Mouse (Mus musculus) intestine, embryonic 15.5 days (tissue): Measurements from ENCODE around the gene Dnajc5g. TPM values are rescaled to one million over a fixed set of nuclear protein-coding genes. Genes with fewer than 3 reads are reported as not detected.

Experiments
- ATAC-seq: fragments of 200-750 bp; cut with Nextera tagmentation; 2 replicates; pipeline ENCODE4 v1.8.0; 2017; ENCODE audit warnings: moderate TSS enrichment, moderate library complexity
- H3K27ac ChIP-seq: fragments of 300-500 bp; sonication (generic); 2 replicates; pipeline ENCODE4 v1.5.1; 2015; ENCODE audit warnings: mild to moderate bottlenecking, inconsistent platforms
- H3K27me3 ChIP-seq: fragments of 300-500 bp; sonication (generic); replicated peaks from 2 replicates; pipeline ENCODE4 v1.6.1; 2015; ENCODE audit warnings: inconsistent platforms
- H3K36me3 ChIP-seq: fragments of 300-500 bp; sonication (generic); 2 replicates; pipeline ENCODE4 v1.6.1; 2015; ENCODE audit warnings: inconsistent platforms
- H3K4me1 ChIP-seq: fragments of 300-500 bp; sonication (generic); replicated peaks from 2 replicates; pipeline ENCODE4 v1.6.1; 2015; ENCODE audit warnings: inconsistent platforms
- H3K4me2 ChIP-seq: fragments of 300-500 bp; sonication (generic); replicated peaks from 2 replicates; pipeline ENCODE4 v1.6.1; 2015; ENCODE audit warnings: mild to moderate bottlenecking, inconsistent platforms
- H3K4me3 ChIP-seq: fragments of 300-500 bp; sonication (generic); replicated peaks from 2 replicates; pipeline ENCODE4 v1.5.1; 2015; ENCODE audit warnings: inconsistent platforms
- H3K9ac ChIP-seq: fragments of 300-500 bp; sonication (generic); 2 replicates; pipeline ENCODE4 v1.6.1; 2015; ENCODE audit warnings: inconsistent platforms
- H3K9me3 ChIP-seq: fragments of 300-500 bp; sonication (generic); 2 replicates; pipeline ENCODE4 v1.6.1; 2016; ENCODE audit warnings: inconsistent platforms
- WGBS: fragments of 180-500 bp; shearing (Covaris S2); methylation state at CpG from one replicate; pipeline ENCODE4 v1.1.7; 2015; 5-methylcytosine and 5-hydroxymethylcytosine counted together
- polyA plus RNA-seq: library from polyadenylated mRNA; unstranded; fragments of >200 nt; fragmentation: Nextera tagmentation; extraction: Ambion mirVana; gene quantifications from 2 replicates; pipeline ENCODE4 v1.2.1, GENCODE M21; 2015

The Dnajc5g gene
- polyA plus RNA-seq, 1 experiment from 2014 or later: not detected

GRCm38 (mm10) chr5:31086606-31087005 is 19.5 kb upstream of the Dnajc5g start:
- Histone ChIP-seq H3K36me3 (no peaks in the 10 kb centered on the region), H3K27me3 (peaks cover 40% of the 10 kb centered on the region), H3K27ac (no peak overlapping the region), H3K4me2 (no peak overlapping the region), H3K4me3 (no peak overlapping the region), H3K4me1 (no peaks in the 10 kb centered on the region), H3K9ac (no peak overlapping the region), H3K9me3 (no peaks in the 10 kb centered on the region)
- 32% methylated on average over 7 of the region's 7 CpGs for WGBS
- ATAC-seq: 0 out of 2 replicates have a peak, but pooled peaks have one; percentile 35

DNA sequence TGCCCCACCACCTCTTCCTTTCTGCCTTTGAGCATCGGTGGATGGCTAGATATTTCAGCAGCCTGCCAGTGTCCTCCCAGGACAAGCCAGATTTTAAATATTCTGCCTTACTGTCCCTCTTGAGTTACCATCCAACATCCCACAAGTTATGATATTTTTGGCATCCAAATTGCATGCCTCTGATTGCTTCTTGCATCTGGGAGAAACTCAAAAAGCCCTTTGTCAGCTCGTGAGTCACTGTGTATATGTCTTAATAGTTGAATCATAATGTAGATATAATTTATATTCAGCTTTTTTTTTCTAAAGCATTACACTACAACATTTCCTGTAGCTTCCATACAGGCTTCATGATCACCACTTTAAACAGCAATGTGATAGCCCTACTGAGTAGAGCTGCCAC is 19.0 kb upstream of the Dnajc5g start:
- Histone ChIP-seq H3K9ac (no peak overlapping the region), H3K9me3 (no peaks in the 10 kb centered on the region), H3K36me3 (no peaks in the 10 kb centered on the region), H3K27me3 (peaks cover 45% of the 10 kb centered on the region), H3K4me2 (no peak overlapping the region), H3K27ac (no peak overlapping the region), H3K4me3 (no peak overlapping the region), H3K4me1 (no peaks in the 10 kb centered on the region)
- WGBS: 76% methylated on average over 2 of the region's 2 CpGs
- ATAC-seq: no peak

GRCm38 (mm10) chr5:31092231-31092975 is 13.7 kb upstream of the Dnajc5g start:
- H3K27ac ChIP-seq: no peak overlapping the region
- H3K36me3 ChIP-seq: no peaks in the 10 kb centered on the region
- WGBS: 3% methylated on average over 51 of the region's 53 CpGs
- H3K9me3 ChIP-seq: no peaks in the 10 kb centered on the region
- peaks cover 95% of the 10 kb centered on the region for H3K27me3 ChIP-seq
- peak overlapping the region; percentile 89 for H3K4me2 ChIP-seq
- H3K4me3 ChIP-seq: peak overlapping the region; percentile 44
- H3K9ac ChIP-seq: peak overlapping the region; percentile 49
- H3K4me1 ChIP-seq: peaks cover 31% of the 10 kb centered on the region
- ATAC-seq: peak; percentile 2; the same call in 1 of the 2 replicates

DNA sequence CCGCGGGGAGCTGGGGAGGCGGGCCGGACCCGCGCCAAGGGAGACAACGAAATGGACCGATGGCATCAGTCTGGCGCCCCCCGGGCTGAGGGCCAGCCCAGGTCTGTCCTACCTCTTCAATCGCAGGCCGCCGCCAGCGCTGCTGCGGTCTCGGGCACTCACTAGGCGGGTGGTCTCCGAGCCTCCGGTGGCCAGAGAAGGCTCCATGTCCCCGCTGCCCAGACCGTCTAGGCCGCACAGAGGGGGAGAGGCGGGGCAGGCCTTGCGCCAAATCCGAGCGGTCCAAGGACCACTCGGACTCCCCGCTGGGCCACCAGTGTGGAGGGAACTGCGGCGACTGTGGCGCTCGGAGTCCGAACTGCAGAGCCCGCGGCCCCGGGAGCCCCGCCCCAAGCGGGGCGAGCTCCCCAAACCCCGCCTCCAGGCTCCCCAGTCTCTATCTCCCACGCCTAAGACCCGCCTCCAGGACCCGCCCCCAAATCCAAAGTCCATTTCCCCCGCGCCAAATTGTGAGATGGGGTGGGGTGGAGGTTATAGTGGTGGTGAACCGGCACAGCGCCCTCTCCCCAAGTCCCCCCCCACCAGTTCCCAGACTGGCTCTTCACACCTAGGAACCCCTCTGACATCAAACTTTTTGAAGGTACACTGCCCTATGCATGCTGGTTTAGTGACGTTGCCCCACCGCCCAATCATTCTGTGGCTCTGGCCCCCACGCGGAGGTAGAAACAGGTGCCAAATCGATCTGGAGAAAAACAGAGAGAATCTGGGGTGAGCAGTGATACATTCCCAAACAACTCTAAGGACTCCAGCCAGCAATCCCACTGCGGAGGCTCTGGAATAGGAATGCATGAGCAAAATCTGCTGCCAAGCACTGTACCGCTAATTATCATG is 12.7 kb upstream of the Dnajc5g start:
- H3K27me3 ChIP-seq: peaks cover 89% of the 10 kb centered on the region
- H3K4me3 ChIP-seq: peak overlapping the region; percentile 44
- WGBS: 1% methylated on average over 54 of the region's 54 CpGs

DNA sequence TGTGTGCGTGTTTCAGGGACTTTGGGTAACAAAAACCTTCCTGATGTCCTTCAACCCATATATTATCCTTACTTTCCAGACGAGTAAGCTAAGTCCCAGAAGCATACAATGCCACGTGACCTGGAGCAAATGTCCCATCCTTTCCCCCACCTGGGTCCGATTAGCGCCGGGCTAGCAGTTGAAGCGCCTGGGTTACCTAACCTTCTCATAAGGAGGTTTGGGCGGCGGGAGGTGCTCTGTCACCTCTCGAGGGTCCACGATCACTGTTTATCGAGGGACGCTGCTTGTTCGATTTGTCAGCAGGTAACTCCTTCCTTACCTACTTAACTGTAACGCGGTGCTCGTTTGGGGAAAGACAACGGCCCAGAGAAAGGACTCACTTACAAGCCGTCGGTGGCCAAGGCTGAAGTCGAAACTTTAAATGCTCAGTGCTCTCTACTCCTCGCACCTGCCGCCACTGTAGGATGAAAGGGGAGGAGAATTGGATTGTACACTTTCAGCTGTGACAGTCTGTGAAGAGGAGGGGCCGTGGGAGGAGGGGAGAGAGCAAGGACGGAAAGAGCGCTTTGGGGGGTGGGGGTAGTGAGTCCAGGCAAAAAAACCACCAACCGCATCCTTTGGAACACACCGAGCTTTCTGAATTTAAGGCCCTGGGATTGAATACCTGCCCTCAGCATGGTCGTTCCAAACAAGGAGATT is 11.8 kb upstream of the Dnajc5g start:
- Histone ChIP-seq H3K27ac (no peak overlapping the region), H3K4me1 (peaks cover 31% of the 10 kb centered on the region), H3K36me3 (no peaks in the 10 kb centered on the region), H3K4me3 (peak overlapping the region; percentile 29), H3K27me3 (peaks cover 86% of the 10 kb centered on the region), H3K9ac (no peak overlapping the region), H3K9me3 (no peaks in the 10 kb centered on the region), H3K4me2 (peak overlapping the region; percentile 89)
- WGBS: 2% methylated on average over 29 of the region's 29 CpGs
- ATAC-seq: no peak

More for the DNA sequence above, 12.7 kb upstream of the Dnajc5g start:
- peak overlapping the region; percentile 49 for H3K9ac ChIP-seq
- peak; percentile 91 for ATAC-seq
- H3K4me2 ChIP-seq: peak overlapping the region; percentile 89
- no peaks in the 10 kb centered on the region for H3K9me3 ChIP-seq
- peaks cover 31% of the 10 kb centered on the region for H3K4me1 ChIP-seq
- H3K36me3 ChIP-seq: no peaks in the 10 kb centered on the region
- no peak overlapping the region for H3K27ac ChIP-seq

GRCm38 (mm10) chr5:31094799-31095691 is 11.0 kb upstream of the Dnajc5g start:
- 0 out of 2 replicates have a peak overlapping the region, but pooled peaks have one; percentile 32 for H3K9ac ChIP-seq
- no peaks in the 10 kb centered on the region for H3K36me3 ChIP-seq
- H3K27me3 ChIP-seq: peaks cover 83% of the 10 kb centered on the region
- WGBS: under 1% methylated on average over 59 of the region's 59 CpGs
- H3K27ac ChIP-seq: no peak overlapping the region
- no peaks in the 10 kb centered on the region for H3K9me3 ChIP-seq
- peak overlapping the region; percentile 29 for H3K4me3 ChIP-seq
- peaks cover 31% of the 10 kb centered on the region for H3K4me1 ChIP-seq
- peak overlapping the region; percentile 89 for H3K4me2 ChIP-seq
- 0 out of 2 replicates have a peak, but pooled peaks have one; percentile 24 for ATAC-seq

DNA sequence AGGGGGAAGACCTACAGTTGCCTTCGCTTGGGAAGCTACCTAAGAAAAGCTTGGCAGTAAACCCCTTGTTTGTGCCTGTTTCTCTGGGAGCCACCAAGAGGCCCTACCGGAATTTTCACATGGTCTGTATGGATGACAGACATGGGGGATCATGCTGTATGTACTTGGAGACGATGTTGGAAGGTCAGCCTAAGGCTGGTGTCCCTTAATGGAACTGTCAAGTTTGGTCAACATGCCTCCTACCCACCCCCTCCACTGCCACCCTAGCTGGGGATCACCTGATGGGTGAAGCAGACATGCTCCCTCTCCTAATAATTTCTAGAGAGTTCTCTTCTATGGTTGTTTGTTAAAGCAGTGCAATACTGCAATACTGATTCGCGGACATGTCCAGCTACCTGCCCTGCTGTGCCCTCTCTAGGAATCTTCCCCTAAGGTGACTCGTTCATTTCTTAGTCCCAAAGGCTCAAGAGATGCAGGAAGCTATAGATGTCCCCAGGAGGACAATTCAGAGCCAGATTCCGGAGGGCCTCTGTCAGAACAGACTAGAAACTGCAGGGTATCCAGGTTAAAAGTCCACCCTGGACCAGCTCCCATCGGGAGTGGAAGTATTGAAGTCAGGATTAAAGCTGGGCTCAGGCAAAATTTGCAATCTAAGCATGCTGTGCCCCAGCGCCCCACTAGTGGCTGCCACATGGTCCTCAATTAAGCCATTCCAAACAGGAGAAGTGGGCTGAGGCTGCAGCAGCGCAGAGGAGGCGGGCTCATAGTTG is 10.2 kb upstream of the Dnajc5g start:
- peak overlapping the region; percentile 29 for H3K4me3 ChIP-seq
- H3K4me1 ChIP-seq: peaks cover 31% of the 10 kb centered on the region
- peaks cover 74% of the 10 kb centered on the region for H3K27me3 ChIP-seq
- H3K9ac ChIP-seq: no peak overlapping the region
- 26% methylated on average over 11 of the region's 11 CpGs for WGBS
- no peak for ATAC-seq
- no peak overlapping the region for H3K27ac ChIP-seq
- H3K4me2 ChIP-seq: peak overlapping the region; percentile 89
- H3K9me3 ChIP-seq: no peaks in the 10 kb centered on the region
- H3K36me3 ChIP-seq: no peaks in the 10 kb centered on the region

DNA sequence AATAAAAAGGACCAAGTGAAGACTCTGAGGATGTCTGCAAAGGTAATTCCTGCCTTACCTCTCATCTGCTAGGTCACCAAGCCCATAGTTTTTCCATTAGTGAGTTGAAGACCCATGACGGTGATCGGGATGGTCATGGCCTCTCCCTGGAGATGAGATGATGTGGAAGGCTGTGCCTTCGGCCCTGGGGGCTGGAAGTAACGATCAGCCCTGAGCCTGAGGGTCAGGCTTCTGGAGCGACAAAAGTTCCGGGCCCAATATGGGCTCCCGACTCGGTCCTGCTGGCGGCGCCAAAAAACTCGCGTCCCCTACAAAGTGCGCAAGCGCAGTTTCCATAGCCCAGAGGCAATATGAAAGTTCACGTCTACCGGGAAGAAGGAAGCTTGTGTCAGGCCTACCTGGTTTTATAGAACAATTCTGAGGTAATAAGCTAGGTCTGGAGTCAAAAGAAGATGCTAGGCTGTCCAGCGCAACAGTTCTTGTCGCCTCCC is 2.0 kb downstream of the Dnajc5g start, which contains the start of gene Slc30a3:
Gene Slc30a3 (minus strand): TSS at position 238 of the 491 bp plus-strand sequence.
- no peak within 1 kb of the TSS for H3K4me2 ChIP-seq
- no peaks in the 10 kb centered on the region for H3K9me3 ChIP-seq
- no peaks in the 10 kb centered on the region for H3K27me3 ChIP-seq
- no peaks in the 10 kb centered on the region for H3K4me1 ChIP-seq
- H3K27ac ChIP-seq: no peak within 1 kb of the TSS
- WGBS: 91% methylated on average over 18 of the region's 18 CpGs
- H3K9ac ChIP-seq: no peak within 1 kb of the TSS
- H3K36me3 ChIP-seq: no peaks in the 10 kb centered on the region
- no peak for ATAC-seq
- no peak within 1 kb of the TSS for H3K4me3 ChIP-seq

DNA sequence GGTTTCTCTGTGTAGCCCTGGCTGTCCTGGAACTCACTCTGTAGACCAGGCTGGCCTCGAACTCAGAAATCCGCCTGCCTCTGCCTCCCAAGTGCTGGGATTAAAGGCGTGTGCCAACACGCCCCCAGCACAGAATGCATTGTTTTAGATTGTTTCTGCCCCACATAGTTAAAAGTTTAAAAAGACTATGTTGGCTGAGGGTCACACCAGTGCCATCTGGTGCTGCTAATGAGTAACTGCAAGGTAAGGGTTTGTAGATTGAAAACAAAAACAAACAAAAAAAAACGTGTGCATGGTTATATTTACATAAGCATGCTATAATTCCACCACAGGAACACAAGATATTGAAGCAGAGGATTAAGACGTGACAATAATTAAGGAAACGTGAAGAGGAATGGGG is 4.7 kb downstream of the Dnajc5g start:
- H3K9me3 ChIP-seq: no peaks in the 10 kb centered on the region
- H3K4me1 ChIP-seq: no peaks in the 10 kb centered on the region
- H3K9ac ChIP-seq: no peak overlapping the region
- H3K4me3 ChIP-seq: no peak overlapping the region
- no peaks in the 10 kb centered on the region for H3K27me3 ChIP-seq
- H3K4me2 ChIP-seq: no peak overlapping the region
- no peak for ATAC-seq
- WGBS: 36% methylated on average over 7 of the region's 7 CpGs
- no peaks in the 10 kb centered on the region for H3K36me3 ChIP-seq
- H3K27ac ChIP-seq: no peak overlapping the region

DNA sequence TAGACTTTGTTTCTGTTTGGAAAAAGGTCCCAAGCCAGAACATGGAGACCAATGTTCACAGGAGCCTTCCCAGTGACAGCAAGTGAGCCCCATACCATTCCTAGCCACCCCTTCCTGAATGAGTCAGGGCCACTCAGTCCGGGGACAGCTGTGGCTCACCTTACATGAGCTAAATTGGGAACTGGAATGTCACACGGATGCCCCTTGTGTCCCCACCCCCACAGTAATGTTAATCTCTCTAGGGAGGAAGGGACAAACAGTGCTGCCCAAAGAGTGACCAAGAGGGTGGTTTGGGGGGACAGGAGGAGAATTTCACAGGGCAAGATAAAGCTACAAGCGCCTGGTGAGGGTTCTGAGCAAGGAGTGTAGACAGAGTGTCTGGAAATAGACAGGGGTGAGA is 10.3 kb downstream of the Dnajc5g start, which contains the start of gene Trim54:
Gene Trim54 (plus strand): TSS at position 359 of the 400 bp plus-strand sequence.
- no peaks in the 10 kb centered on the region for H3K36me3 ChIP-seq
- no peak within 1 kb of the TSS for H3K27ac ChIP-seq
- no peak within 1 kb of the TSS for H3K9ac ChIP-seq
- no peak within 1 kb of the TSS for H3K4me3 ChIP-seq
- H3K4me1 ChIP-seq: no peaks in the 10 kb centered on the region
- H3K27me3 ChIP-seq: peaks cover 9% of the 10 kb centered on the region
- WGBS: 29% methylated on average over 3 of the region's 3 CpGs
- no peak within 1 kb of the TSS for H3K4me2 ChIP-seq
- ATAC-seq: no peak
- H3K9me3 ChIP-seq: no peaks in the 10 kb centered on the region
